Mouse (Mus musculus): ENCODE measurements around the gene Nxt1. TPM values are rescaled to one million over a fixed set of nuclear protein-coding genes. Genes with fewer than 3 reads are reported as not detected.

Nxt1 gene
- total RNA-seq, 1 experiment = 62.9 TPM

GRCm38 (mm10) chr2:148719271-148719995 lies 47.0 kb downstream of the Nxt1 start:
- no peak overlapping the region for H3K9ac ChIP-seq (ENCODE audit: insufficient read depth, low read depth, low read length, poor library complexity, severe bottlenecking)
- DNase-seq (ENCODE audit: low read depth, low spot score) = no peak
- H3K36me3 ChIP-seq (ENCODE audit: control insufficient read depth, insufficient read depth, low read length, poor library complexity, severe bottlenecking) = no peaks in the 10 kb centered on the region
- TF ChIP-seq HCFC1 (IDR thresholded peaks at IDR 0.05; ENCODE audit: borderline replicate concordance, insufficient read depth, low read length) = no peak
- no peak overlapping the region for H3K4me3 ChIP-seq (ENCODE audit: insufficient read depth in 1 of 2, low read depth in 1 of 2, low read length in 2 of 2, poor library complexity in 1 of 2, severe bottlenecking in 1 of 2)
- H3K4me1 ChIP-seq (ENCODE audit: control insufficient read depth in 2 of 2, insufficient read depth in 2 of 2, low read length in 2 of 2, poor library complexity in 1 of 2) = no peaks in the 10 kb centered on the region
- in situ Hi-C loops (cut with MboI; ENCODE audit: low sequenced_read_pairs in 2 of 2, unreplicated experiment in 2 of 2) = no loop called here
- no peaks in the 10 kb centered on the region for H3K9me3 ChIP-seq (ENCODE audit: control insufficient read depth, insufficient read depth, low read depth, low read length)
- H3K27ac ChIP-seq (ENCODE audit: insufficient read depth, low read depth, low read length, poor library complexity, severe bottlenecking) = no peak overlapping the region

Other genes starting within 250 kb of the Nxt1 start
- 0.11 and 0.40 TPM in 2 replicates for gene Cd93, start 229.0 kb upstream of the Nxt1 start, total RNA-seq (2012; rRNA removed)
- 15.6 and 17.6 TPM in 2 replicates for gene Gzf1, start 8.4 kb downstream of the Nxt1 start, total RNA-seq (2012; rRNA removed)
- gene Napb, start 59.9 kb downstream of the Nxt1 start, total RNA-seq (2012; rRNA removed) = 4.2 and 5.4 TPM in 2 replicates
- gene Cstl1, start 77.8 kb downstream of the Nxt1 start, total RNA-seq (2012; rRNA removed) = not detected in 2 replicates
- not detected in 2 replicates for gene Cst11, start 98.9 kb downstream of the Nxt1 start, total RNA-seq (2012; rRNA removed)
- gene 8030411F24Rik, start 109.4 kb downstream of the Nxt1 start, total RNA-seq (2012; rRNA removed) = 1.3 TPM in 1 of 2 replicates, not detected in the other
- gene Cst12, start 116.8 kb downstream of the Nxt1 start, total RNA-seq (2012; rRNA removed) = not detected in 2 replicates
- gene Cst8, start 126.2 kb downstream of the Nxt1 start, total RNA-seq (2012; rRNA removed) = not detected in 2 replicates
- not detected in 2 replicates for gene Cst13, start 147.5 kb downstream of the Nxt1 start, total RNA-seq (2012; rRNA removed)
- gene Cst9, start 162.5 kb downstream of the Nxt1 start, total RNA-seq (2012; rRNA removed) = not detected in 2 replicates
- not detected in 2 replicates for gene 9230104L09Rik, start 192.4 kb downstream of the Nxt1 start, total RNA-seq (2012; rRNA removed)
- gene Cst3, start 203.1 kb downstream of the Nxt1 start, total RNA-seq (2012; rRNA removed) = 304 and 327 TPM in 2 replicates

All from ES-E14 (cell line).